Mouse (Mus musculus) erythroblast, embryonic 14.5 days (primary cell): ENCODE measurements around the gene Acp6. TPM values are rescaled to one million over a fixed set of nuclear protein-coding genes. Genes with fewer than 3 reads are reported as not detected.
A peak's percentile ranks its signal among the peaks of the same experiment; 100 is the strongest.

ENCODE experiments used
- H3K27me3 ChIP-seq: 2 replicates; pipeline ENCODE4 v1.6.1; 2012; ENCODE audit warnings: inconsistent platforms; ENCODE audit not compliant: control insufficient read depth
- H3K36me3 ChIP-seq: 2 replicates; pipeline ENCODE4 v1.6.1; 2012; ENCODE audit warnings: mild to moderate bottlenecking, inconsistent platforms; ENCODE audit not compliant: control insufficient read depth
- H3K4me1 ChIP-seq: 2 replicates; pipeline ENCODE4 v1.6.1; 2012; ENCODE audit warnings: inconsistent platforms; ENCODE audit not compliant: control insufficient read depth
- H3K4me3 ChIP-seq: replicated peaks from 2 replicates; pipeline ENCODE3; 2012; ENCODE audit warnings: moderate library complexity, mild to moderate bottlenecking, inconsistent platforms
- H3K9me3 ChIP-seq: 2 replicates; pipeline ENCODE4 v1.6.1; 2012; ENCODE audit warnings: low read length, inconsistent platforms, mixed read lengths; ENCODE audit not compliant: control insufficient read depth
- GATA1 ChIP-seq: IDR thresholded peaks from 2 replicates; pipeline ENCODE4 v1.6.1; 2012; ENCODE audit warnings: low read length, inconsistent platforms, mixed read lengths
- TAL1 ChIP-seq: IDR thresholded peaks from 3 replicates; pipeline ENCODE4 v1.6.1; 2012; ENCODE audit warnings: low read length, inconsistent platforms, mixed read lengths
- polyA plus RNA-seq: library from polyadenylated mRNA; stranded (reverse); fragments of >175 nt; gene quantifications from 2 replicates; pipeline ENCODE4 v1.2.3, GENCODE M21; 2012

The Acp6 gene
- polyA plus RNA-seq, 1 experiment, result 0.23 TPM

DNA sequence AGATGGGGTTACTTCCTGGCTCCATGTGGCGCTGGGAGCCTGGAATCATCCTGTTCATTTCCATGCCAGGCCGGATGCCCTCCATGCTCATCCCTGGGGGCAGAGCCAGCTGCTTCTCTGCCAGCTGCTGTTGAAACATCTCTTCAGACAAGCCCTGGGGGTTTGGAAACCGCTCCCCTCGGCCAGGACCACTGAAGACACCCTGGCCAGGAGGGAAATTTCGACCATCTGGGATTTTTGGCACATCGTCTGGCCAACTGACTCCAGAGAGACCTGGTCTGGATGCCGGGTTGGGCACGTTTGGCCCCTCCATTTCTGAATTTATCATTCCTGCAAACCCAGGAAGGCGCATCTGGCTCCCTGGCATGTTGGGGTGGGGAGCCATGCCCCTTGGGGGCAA, 50.8 kb downstream of the Acp6 start:
- Histone ChIP-seq H3K27me3 (no peaks in the 10 kb centered on the region), H3K4me3 (no peak overlapping the region), H3K9me3 (no peaks in the 10 kb centered on the region), H3K4me1 (no peaks in the 10 kb centered on the region), H3K36me3 (peaks cover 13% of the 10 kb centered on the region; the same call in 1 of the 2 replicates)
- TF ChIP-seq GATA1 (no peak), TAL1 (no peak)

DNA sequence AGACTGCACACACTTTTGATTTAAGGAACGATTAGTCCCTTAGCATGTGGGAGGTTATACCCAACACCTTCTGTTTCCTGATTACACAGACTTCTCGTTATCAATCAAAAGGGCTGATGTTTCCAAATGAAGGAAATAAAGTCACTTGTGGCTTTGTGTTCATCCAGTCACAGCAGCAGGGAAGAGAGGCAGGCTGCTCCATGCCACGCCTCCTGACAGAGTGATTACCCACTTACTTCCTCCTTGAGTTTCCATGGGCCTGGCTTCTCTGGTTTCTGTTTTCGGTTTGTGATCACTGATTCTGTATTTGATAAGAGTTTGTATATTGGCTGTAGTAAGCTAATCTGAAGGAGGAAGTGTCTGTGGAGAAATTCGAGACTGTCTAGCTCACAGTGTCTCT, 52.6 kb downstream of the Acp6 start:
- peaks cover 14% of the 10 kb centered on the region; the same call in 1 of the 2 replicates for H3K36me3 ChIP-seq
- no peaks in the 10 kb centered on the region for H3K27me3 ChIP-seq
- no peaks in the 10 kb centered on the region for H3K4me1 ChIP-seq
- H3K9me3 ChIP-seq, result no peaks in the 10 kb centered on the region
- TF ChIP-seq GATA1, result no peak
- no peak for TF ChIP-seq TAL1
- H3K4me3 ChIP-seq, result no peak overlapping the region

DNA sequence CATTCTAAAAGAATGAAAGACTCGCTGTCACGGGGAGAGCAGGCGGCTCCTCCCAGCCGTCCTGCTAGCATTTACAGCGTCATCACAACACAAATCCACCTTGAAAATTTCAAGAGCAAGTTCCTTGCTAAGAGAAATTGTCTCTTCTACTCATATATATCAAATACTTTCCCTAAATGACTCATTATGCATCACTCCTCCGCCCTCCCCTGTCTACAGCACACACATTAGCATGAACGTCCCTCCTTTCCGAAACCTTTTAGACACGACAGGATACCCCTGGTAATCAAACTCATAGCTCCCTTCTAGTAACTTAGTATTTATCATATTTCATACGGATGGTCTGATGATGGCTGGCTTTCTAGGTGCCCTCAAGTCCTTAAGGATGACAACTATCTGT, 55.3 kb downstream of the Acp6 start:
- H3K36me3 ChIP-seq, result peaks cover 16% of the 10 kb centered on the region; the same call in 1 of the 2 replicates
- no peak overlapping the region for H3K4me3 ChIP-seq
- H3K27me3 ChIP-seq, result no peaks in the 10 kb centered on the region
- no peaks in the 10 kb centered on the region for H3K4me1 ChIP-seq
- H3K9me3 ChIP-seq, result no peaks in the 10 kb centered on the region
- TF ChIP-seq GATA1 (no peak), TAL1 (no peak)

DNA sequence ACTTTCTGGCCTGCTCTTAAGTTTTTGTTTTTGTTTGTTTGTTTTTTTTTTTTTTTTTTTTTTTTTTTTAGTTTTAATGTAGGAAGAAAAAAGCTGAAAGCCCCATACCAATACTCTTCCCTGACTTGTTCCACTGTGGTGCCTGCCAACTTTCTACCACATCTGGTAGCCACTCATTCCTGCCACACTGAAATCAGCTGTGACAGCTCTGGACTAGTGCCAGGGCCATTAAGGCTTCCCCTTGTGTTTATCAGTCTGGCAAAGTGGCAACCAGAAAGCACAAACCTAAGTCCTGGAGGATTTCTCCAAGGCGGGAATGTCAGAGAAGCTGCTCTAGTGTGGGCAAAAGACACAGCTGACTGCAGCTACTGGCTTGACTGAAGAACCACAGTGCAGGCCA, 55.9 kb downstream of the Acp6 start:
- TF ChIP-seq GATA1 (no peak), TAL1 (no peak)
- no peaks in the 10 kb centered on the region for H3K9me3 ChIP-seq
- no peaks in the 10 kb centered on the region for H3K4me1 ChIP-seq
- no peak overlapping the region for H3K4me3 ChIP-seq
- H3K36me3 ChIP-seq, result peaks cover 18% of the 10 kb centered on the region; the same call in 1 of the 2 replicates
- no peaks in the 10 kb centered on the region for H3K27me3 ChIP-seq

DNA sequence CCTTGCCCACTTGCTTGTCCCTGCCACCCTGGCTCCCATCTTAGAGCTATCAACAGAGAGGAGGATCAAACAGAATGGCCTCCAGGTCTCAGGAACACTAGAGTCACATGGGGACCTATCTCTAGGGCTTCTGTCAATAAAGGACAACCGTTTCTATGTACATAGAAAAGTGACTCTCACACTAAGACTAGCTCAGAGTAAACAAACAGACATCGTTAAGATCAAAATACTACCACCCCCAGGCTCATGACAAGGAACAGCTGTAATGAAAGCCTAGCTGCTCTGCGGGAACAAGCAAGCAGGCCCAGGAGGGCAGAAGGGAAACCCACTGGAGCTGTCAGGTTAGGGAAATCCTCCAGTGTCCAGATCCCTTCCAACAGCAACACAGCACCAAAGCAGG, 56.9 kb downstream of the Acp6 start:
- Histone ChIP-seq H3K4me3 (no peak overlapping the region), H3K36me3 (peaks cover 14% of the 10 kb centered on the region; the same call in 1 of the 2 replicates), H3K4me1 (no peaks in the 10 kb centered on the region), H3K27me3 (no peaks in the 10 kb centered on the region), H3K9me3 (no peaks in the 10 kb centered on the region)
- TF ChIP-seq GATA1, result no peak
- TF ChIP-seq TAL1, result no peak

DNA sequence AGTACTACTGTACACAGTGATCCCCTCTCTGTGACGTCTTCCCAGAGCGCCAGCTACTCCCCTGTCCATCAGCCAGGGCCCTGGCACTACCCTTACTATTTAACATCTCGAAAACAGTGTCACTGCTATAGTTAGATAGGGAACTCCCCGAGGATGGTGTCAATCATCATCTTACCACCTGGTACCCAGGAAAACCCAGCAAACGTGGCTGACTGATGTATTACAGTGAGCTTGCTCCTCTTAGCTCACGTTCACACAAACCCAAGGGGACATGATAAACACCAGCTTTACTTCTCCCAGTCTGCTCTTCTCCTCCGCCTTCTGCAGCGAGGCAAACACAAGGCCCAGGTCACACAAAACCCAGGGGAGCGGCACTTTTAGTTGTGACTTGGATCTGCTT, 64.7 kb downstream of the Acp6 start:
- no peak overlapping the region for H3K4me3 ChIP-seq
- no peaks in the 10 kb centered on the region for H3K9me3 ChIP-seq
- H3K36me3 ChIP-seq, result peaks cover 2% of the 10 kb centered on the region; the same call in 1 of the 2 replicates
- H3K4me1 ChIP-seq, result peaks cover 7% of the 10 kb centered on the region
- TF ChIP-seq GATA1 (no peak), TAL1 (no peak)
- peaks cover 17% of the 10 kb centered on the region for H3K27me3 ChIP-seq

DNA sequence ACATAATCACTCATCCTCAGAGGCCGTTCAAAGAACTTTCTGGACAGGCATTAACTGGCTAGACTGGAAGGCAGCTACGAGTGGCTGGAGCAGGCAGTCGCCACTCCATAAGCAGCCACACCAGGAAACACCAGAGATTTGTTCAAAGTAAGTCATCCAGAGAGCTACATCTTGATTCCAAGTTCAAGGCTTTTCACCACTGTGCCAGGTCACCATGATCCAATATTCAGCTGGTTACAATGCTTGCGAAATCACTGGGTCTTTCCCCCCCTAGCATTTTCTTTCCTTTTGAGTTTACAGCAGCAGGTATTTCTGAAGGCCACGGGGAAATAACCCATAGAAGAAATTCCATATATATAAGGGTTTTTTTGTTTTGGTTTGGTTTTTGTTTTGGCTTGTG, 66.7 kb downstream of the Acp6 start:
- no peak for TF ChIP-seq TAL1
- TF ChIP-seq GATA1, result no peak
- H3K9me3 ChIP-seq, result no peaks in the 10 kb centered on the region
- no peak overlapping the region for H3K4me3 ChIP-seq
- H3K27me3 ChIP-seq, result peaks cover 27% of the 10 kb centered on the region
- H3K36me3 ChIP-seq, result no peaks in the 10 kb centered on the region
- peaks cover 7% of the 10 kb centered on the region for H3K4me1 ChIP-seq

DNA sequence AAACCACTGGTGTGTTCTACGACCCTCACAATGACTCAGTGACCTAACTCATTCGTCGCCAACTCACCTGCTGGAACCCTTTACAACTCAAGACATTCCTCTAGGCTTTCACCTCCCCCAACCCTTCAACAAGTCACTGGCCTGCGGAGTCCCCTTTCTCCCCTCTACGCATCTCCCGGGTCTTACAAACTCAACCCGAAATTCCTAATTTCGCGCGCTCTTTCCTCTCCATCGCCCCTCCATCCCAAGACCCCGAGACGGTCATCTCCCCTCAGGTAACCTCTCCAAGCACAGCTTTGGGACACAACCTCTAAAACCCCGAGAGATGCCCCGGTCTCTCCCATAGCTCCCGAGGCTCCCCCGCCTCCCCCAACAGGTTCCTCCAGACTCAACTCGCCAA, 68.1 kb downstream of the Acp6 start:
- Histone ChIP-seq H3K4me1 (peaks cover 7% of the 10 kb centered on the region), H3K4me3 (peak overlapping the region; percentile 62), H3K27me3 (peaks cover 27% of the 10 kb centered on the region), H3K9me3 (no peaks in the 10 kb centered on the region), H3K36me3 (no peaks in the 10 kb centered on the region)
- no peak for TF ChIP-seq TAL1
- no peak for TF ChIP-seq GATA1

Other genes with a start within 250 kb of the Acp6 start
- not detected in 2 replicates for gene Gja8, start 232.8 kb upstream of the Acp6 start, polyA plus RNA-seq
- gene Bcl9, start 139.1 kb downstream of the Acp6 start, polyA plus RNA-seq, result 0.05 and 0.06 TPM in 2 replicates